In genomic region chr9:53384873-53385272, GRCm38 (mm10) we compare ENCODE assay signal across 8 mouse cellular contexts. TPM values are rescaled to one million over a fixed set of nuclear protein-coding genes. Genes with fewer than 3 reads are reported as not detected.
DNase-seq lines count a peak whose midpoint lies in the region; ATAC-seq lines count a peak whose summit lies in the region.

No protein-coding gene starts in this region.

- peak; percentile 39 for DNase-seq in adrenal gland, postnatal 14 days
- DNase-seq in adrenal gland, adult (ENCODE audit: inconsistent age in 2 of 2, low spot score in 1 of 2) = no peak
- DNase-seq in limb, embryonic 10.5 days (ENCODE audit: low spot score) = no peak
- no peak for DNase-seq in thymus, postnatal 36 days

- H3K4me2 ChIP-seq in neural tube, embryonic 15.5 days = peak overlapping the region; percentile 99

- no peaks in the 10 kb centered on the region for H3K27me3 ChIP-seq in megakaryocyte, embryonic 14.5 days (replicated peaks)
- H3K27me3 ChIP-seq in limb, embryonic 10.5 days (ENCODE audit: low read depth, poor library complexity, severe bottlenecking) = no peaks in the 10 kb centered on the region
- no peaks in the 10 kb centered on the region for H3K27me3 ChIP-seq in neural tube, embryonic 15.5 days (replicated peaks)

- peak overlapping the region; percentile 99 for H3K4me3 ChIP-seq in megakaryocyte, embryonic 14.5 days (replicated peaks)
- H3K4me3 ChIP-seq in limb, embryonic 10.5 days = peak overlapping the region; percentile 84
- H3K4me3 ChIP-seq in neural tube, embryonic 15.5 days (replicated peaks) = peak overlapping the region; percentile 72

- H3K36me3 ChIP-seq in megakaryocyte, embryonic 14.5 days (replicated peaks; ENCODE audit: low read length) = peaks cover 14% of the 10 kb centered on the region
- no peaks in the 10 kb centered on the region for H3K36me3 ChIP-seq in limb, embryonic 10.5 days
- no peaks in the 10 kb centered on the region for H3K36me3 ChIP-seq in neural tube, embryonic 15.5 days

- no peak for ATAC-seq in megakaryocyte, adult 5-6 weeks (ENCODE audit: poor library complexity, severe bottlenecking)
- ATAC-seq in neural tube, embryonic 15.5 days (ENCODE audit: low FRiP score) = peak; percentile 16; the same call in 1 of the 2 replicates
- ATAC-seq in monocyte, adult 5-6 weeks (replicated peaks; ENCODE audit: insufficient number of reproducible peaks, low FRiP score, low TSS enrichment, poor library complexity, severe bottlenecking) = no peak

- H3K9me3 ChIP-seq in megakaryocyte, embryonic 14.5 days = no peaks in the 10 kb centered on the region
- H3K9me3 ChIP-seq in limb, embryonic 10.5 days (replicated peaks) = no peaks in the 10 kb centered on the region
- H3K9me3 ChIP-seq in neural tube, embryonic 15.5 days (replicated peaks) = no peaks in the 10 kb centered on the region

- H3K9ac ChIP-seq in neural tube, embryonic 15.5 days (replicated peaks) = peak overlapping the region; percentile 73; the same call in 1 of the 2 replicates

- H3K27ac ChIP-seq in limb, embryonic 10.5 days = peak overlapping the region; percentile 97
- peak overlapping the region; percentile 90 for H3K27ac ChIP-seq in neural tube, embryonic 15.5 days (replicated peaks)

- H3K4me1 ChIP-seq in megakaryocyte, embryonic 14.5 days = peaks cover 62% of the 10 kb centered on the region
- H3K4me1 ChIP-seq in limb, embryonic 10.5 days = peaks cover 15% of the 10 kb centered on the region
- H3K4me1 ChIP-seq in neural tube, embryonic 15.5 days = peaks cover 14% of the 10 kb centered on the region; the same call in 1 of the 2 replicates

- WGBS in limb, embryonic 10.5 days = 23% methylated on average over 8 of the region's 8 CpGs
- WGBS in neural tube, embryonic 15.5 days = 14% methylated on average over 8 of the region's 8 CpGs

RNA-seq across cellular contexts. Expression of gene Kdelc2, which starts 1.0 kb away (rescaled TPM):
- 12.1 and 12.4 TPM in 2 replicates for total RNA-seq in adrenal gland, postnatal 14 days (2021)
- polyA plus RNA-seq in megakaryocyte, embryonic 14.5 days (2012; ENCODE audit: insufficient read depth, low replicate concordance) = 0.48 TPM in 1 of 2 replicates, not detected in the other
- total RNA-seq in megakaryocyte, adult 5-6 weeks (2015) = 3.9 and 4.0 TPM in 2 replicates
- 4.2 and 4.6 TPM in 2 replicates for total RNA-seq in megakaryocyte, adult 5-6 weeks (2017)
- polyA plus RNA-seq in limb, embryonic 10.5 days (2016; fragmentation: Nextera tagmentation; extraction: Ambion mirVana) = 9.3 and 10.3 TPM in 2 replicates
- 7.6 and 10.2 TPM in 2 replicates for polyA plus RNA-seq in neural tube, embryonic 15.5 days (2015; fragmentation: Nextera tagmentation; extraction: Ambion mirVana)
- total RNA-seq in monocyte, adult 5-6 weeks (2017) = 1.7 to 2.8 TPM (median 2.6 TPM) in 3 replicates

RNA-seq across cellular contexts. Expression of gene 4930550C14Rik, which starts 17.3 kb away (rescaled TPM):
- 0.44 and 0.98 TPM in 2 replicates for total RNA-seq in adrenal gland, postnatal 14 days (2021)
- polyA plus RNA-seq in megakaryocyte, embryonic 14.5 days (2012; ENCODE audit: insufficient read depth, low replicate concordance) = not detected in 2 replicates
- total RNA-seq in megakaryocyte, adult 5-6 weeks (2015) = not detected in 2 replicates
- total RNA-seq in megakaryocyte, adult 5-6 weeks (2017) = 0.18 TPM in 1 of 2 replicates, not detected in the other
- polyA plus RNA-seq in limb, embryonic 10.5 days (2016; fragmentation: Nextera tagmentation; extraction: Ambion mirVana) = 0.33 and 0.63 TPM in 2 replicates
- polyA plus RNA-seq in neural tube, embryonic 15.5 days (2015; fragmentation: Nextera tagmentation; extraction: Ambion mirVana) = 0.56 and 1.2 TPM in 2 replicates
- not detected in 3 replicates for total RNA-seq in monocyte, adult 5-6 weeks (2017)
